Mouse (Mus musculus): Measurements from ENCODE around the gene Hoxc4. TPM values are rescaled to one million over a fixed set of nuclear protein-coding genes. Genes with fewer than 3 reads are reported as not detected.

The Hoxc4 gene
- polyA plus RNA-seq (2017; shearing (Covaris generic)): not detected

GRCm38 (mm10) chr15:103018636-103019035 is at the start of gene Hoxc4:
TSS of gene Hoxc4 (plus strand) at chr15:103018934.

GRCm38 (mm10) chr15:102976171-102976570 is 42.6 kb upstream of the Hoxc4 start, which contains the start of gene Hoxc9:
TSS of gene Hoxc9 (plus strand) at chr15:102976439.

GRCm38 (mm10) chr15:102990461-102991397 is 28.0 kb upstream of the Hoxc4 start, which contains the start of gene Hoxc8:
TSS of gene Hoxc8 (plus strand) at chr15:102990607.

GRCm38 (mm10) chr15:102997939-102998355 is 20.8 kb upstream of the Hoxc4 start, which contains the start of gene Hoxc6:
TSS of gene Hoxc6 (plus strand) at chr15:102998257.

Other genes starting within 250 kb of the Hoxc4 start
- not detected for gene Hoxc13, start 97.8 kb upstream of the Hoxc4 start, polyA plus RNA-seq (2017; shearing (Covaris generic))
- gene Hoxc12, start 82.2 kb upstream of the Hoxc4 start, polyA plus RNA-seq (2017; shearing (Covaris generic)): not detected
- not detected for gene Hoxc11, start 64.5 kb upstream of the Hoxc4 start, polyA plus RNA-seq (2017; shearing (Covaris generic))
- gene Hoxc10, start 52.1 kb upstream of the Hoxc4 start, polyA plus RNA-seq (2017; shearing (Covaris generic)): not detected
- gene Hoxc5, start 51.5 kb upstream of the Hoxc4 start, polyA plus RNA-seq (2017; shearing (Covaris generic)): not detected
- not detected for gene Hoxc9, start 42.5 kb upstream of the Hoxc4 start, polyA plus RNA-seq (2017; shearing (Covaris generic))
- gene Hoxc8, start 28.3 kb upstream of the Hoxc4 start, polyA plus RNA-seq (2017; shearing (Covaris generic)): not detected
- gene Hoxc6, start 20.7 kb upstream of the Hoxc4 start, polyA plus RNA-seq (2017; shearing (Covaris generic)): not detected
- gene Smug1, start 148.2 kb downstream of the Hoxc4 start, polyA plus RNA-seq (2017; shearing (Covaris generic)): 4.2 TPM
- 10.5 TPM for gene Cbx5, start 220.9 kb downstream of the Hoxc4 start, polyA plus RNA-seq (2017; shearing (Covaris generic))
- 150 TPM for gene Hnrnpa1, start 221.5 kb downstream of the Hoxc4 start, polyA plus RNA-seq (2017; shearing (Covaris generic))
- gene Nfe2, start 239.5 kb downstream of the Hoxc4 start, polyA plus RNA-seq (2017; shearing (Covaris generic)): 0.70 TPM

Measured in effector memory CD4-positive, alpha-beta T cell, adult 5 months (primary cell).